Mouse (Mus musculus): ENCODE data around the gene Ctnna3. TPM values are rescaled to one million over a fixed set of nuclear protein-coding genes. Genes with fewer than 3 reads are reported as not detected.

Ctnna3 gene
- total RNA-seq, 1 experiment from 2014 or later = not detected

GRCm38 (mm10) chr10:63457292-63458128 is 27.6 kb downstream of the Ctnna3 start:
- no peak for ATAC-seq (replicated peaks in 1 of 2; ENCODE audit: insufficient read depth in 1 of 2, low FRiP score in 2 of 2, low TSS enrichment in 1 of 2, low read depth in 1 of 2, poor library complexity in 2 of 2, severe bottlenecking in 2 of 2)

GRCm38 (mm10) chr10:63460935-63461334 is 31.0 kb downstream of the Ctnna3 start:
- no peak for ATAC-seq (replicated peaks in 1 of 2; ENCODE audit: insufficient read depth in 1 of 2, low FRiP score in 2 of 2, low TSS enrichment in 1 of 2, low read depth in 1 of 2, poor library complexity in 2 of 2, severe bottlenecking in 2 of 2)

GRCm38 (mm10) chr10:63472473-63472872 is 42.6 kb downstream of the Ctnna3 start:
- ATAC-seq (replicated peaks in 1 of 2; ENCODE audit: insufficient read depth in 1 of 2, low FRiP score in 2 of 2, low TSS enrichment in 1 of 2, low read depth in 1 of 2, poor library complexity in 2 of 2, severe bottlenecking in 2 of 2) = no peak

GRCm38 (mm10) chr10:63476167-63476647 is 46.3 kb downstream of the Ctnna3 start:
- ATAC-seq (replicated peaks in 1 of 2; ENCODE audit: insufficient read depth in 1 of 2, low FRiP score in 2 of 2, low TSS enrichment in 1 of 2, low read depth in 1 of 2, poor library complexity in 2 of 2, severe bottlenecking in 2 of 2) = peak; percentile 71 to 77

DNA sequence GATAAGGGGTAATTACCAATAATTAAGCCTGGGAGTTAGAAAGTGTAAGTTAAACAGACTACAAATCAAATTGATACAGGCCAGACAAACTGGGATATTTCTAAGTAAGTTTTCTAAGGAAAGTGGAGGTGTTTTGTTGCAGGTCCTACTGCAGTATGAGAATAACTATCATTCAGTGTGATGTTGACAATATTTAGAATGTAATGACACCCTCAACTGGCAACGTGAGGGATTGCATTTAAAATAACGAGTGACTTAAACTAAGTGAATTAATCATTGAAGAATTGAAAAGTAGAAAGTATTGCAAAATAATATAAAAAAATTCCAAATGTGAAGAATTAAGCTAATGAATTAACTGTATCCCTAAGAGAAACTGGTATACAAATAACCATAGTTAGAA is 49.0 kb downstream of the Ctnna3 start:
- no peak for ATAC-seq (replicated peaks in 1 of 2; ENCODE audit: insufficient read depth in 1 of 2, low FRiP score in 2 of 2, low TSS enrichment in 1 of 2, low read depth in 1 of 2, poor library complexity in 2 of 2, severe bottlenecking in 2 of 2)

DNA sequence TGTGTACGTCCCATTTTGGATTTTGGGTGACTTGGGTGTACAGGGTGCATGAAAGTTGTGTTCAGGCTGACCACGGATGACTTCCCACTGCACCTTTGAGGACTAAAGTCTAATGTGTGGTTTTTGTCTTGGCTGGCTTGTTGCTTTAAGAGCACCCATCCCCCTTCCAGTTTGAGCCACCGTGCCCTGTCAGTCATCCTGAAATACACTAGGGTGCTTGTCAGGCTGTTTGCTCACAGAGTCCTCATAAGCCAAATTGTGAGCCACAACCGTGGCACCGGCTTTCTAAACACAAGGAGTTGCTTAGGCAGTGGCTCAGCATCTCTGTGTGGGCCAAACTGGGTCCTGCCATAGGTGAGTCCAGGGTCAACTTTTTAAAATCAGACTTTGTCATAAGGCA is 50.2 kb downstream of the Ctnna3 start:
- no peak; a peak in 1 of 4 replicates for ATAC-seq (replicated peaks in 1 of 2; ENCODE audit: insufficient read depth in 1 of 2, low FRiP score in 2 of 2, low TSS enrichment in 1 of 2, low read depth in 1 of 2, poor library complexity in 2 of 2, severe bottlenecking in 2 of 2)

- ATAC-seq (replicated peaks in 1 of 2; ENCODE audit: insufficient read depth in 1 of 2, low FRiP score in 2 of 2, low TSS enrichment in 1 of 2, low read depth in 1 of 2, poor library complexity in 2 of 2, severe bottlenecking in 2 of 2) = no peak
Observed at GRCm38 (mm10) chr10:63488346-63488745, 58.4 kb downstream of the Ctnna3 start.

GRCm38 (mm10) chr10:63523956-63524355 is 94.1 kb downstream of the Ctnna3 start:
- no peak for ATAC-seq (replicated peaks in 1 of 2; ENCODE audit: insufficient read depth in 1 of 2, low FRiP score in 2 of 2, low TSS enrichment in 1 of 2, low read depth in 1 of 2, poor library complexity in 2 of 2, severe bottlenecking in 2 of 2)

GRCm38 (mm10) chr10:63526027-63526426 is 96.1 kb downstream of the Ctnna3 start:
- ATAC-seq (replicated peaks in 1 of 2; ENCODE audit: insufficient read depth in 1 of 2, low FRiP score in 2 of 2, low TSS enrichment in 1 of 2, low read depth in 1 of 2, poor library complexity in 2 of 2, severe bottlenecking in 2 of 2) = no peak

DNA sequence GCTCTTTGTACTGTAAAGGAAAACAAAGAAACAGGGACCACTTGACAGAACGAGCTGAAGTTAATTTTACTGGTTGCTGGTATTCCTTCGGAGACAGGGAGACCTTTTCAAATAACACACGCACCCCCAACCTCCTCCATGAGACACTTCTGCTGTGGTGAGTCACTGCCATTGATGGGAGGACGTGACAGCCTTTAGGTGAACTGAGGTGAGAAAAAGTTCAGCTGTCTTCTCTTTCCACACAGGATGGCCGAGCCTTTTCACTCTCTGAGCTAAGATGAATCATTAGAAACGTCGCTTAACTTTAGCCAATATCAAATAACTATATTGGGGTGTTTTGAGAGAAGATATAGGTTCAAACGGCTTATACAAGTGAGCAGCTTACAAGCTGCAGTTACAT is 102.5 kb downstream of the Ctnna3 start:
- no peak for ATAC-seq (replicated peaks in 1 of 2; ENCODE audit: insufficient read depth in 1 of 2, low FRiP score in 2 of 2, low TSS enrichment in 1 of 2, low read depth in 1 of 2, poor library complexity in 2 of 2, severe bottlenecking in 2 of 2)

- no peak for ATAC-seq (replicated peaks in 1 of 2; ENCODE audit: insufficient read depth in 1 of 2, low FRiP score in 2 of 2, low TSS enrichment in 1 of 2, low read depth in 1 of 2, poor library complexity in 2 of 2, severe bottlenecking in 2 of 2)
Observed at GRCm38 (mm10) chr10:63541754-63542153, 111.9 kb downstream of the Ctnna3 start.

GRCm38 (mm10) chr10:63542493-63542892 is 112.6 kb downstream of the Ctnna3 start:
- no peak for ATAC-seq (replicated peaks in 1 of 2; ENCODE audit: insufficient read depth in 1 of 2, low FRiP score in 2 of 2, low TSS enrichment in 1 of 2, low read depth in 1 of 2, poor library complexity in 2 of 2, severe bottlenecking in 2 of 2)

- ATAC-seq (replicated peaks in 1 of 2; ENCODE audit: insufficient read depth in 1 of 2, low FRiP score in 2 of 2, low TSS enrichment in 1 of 2, low read depth in 1 of 2, poor library complexity in 2 of 2, severe bottlenecking in 2 of 2) = no peak
Observed at GRCm38 (mm10) chr10:63566691-63567090, 136.8 kb downstream of the Ctnna3 start.

DNA sequence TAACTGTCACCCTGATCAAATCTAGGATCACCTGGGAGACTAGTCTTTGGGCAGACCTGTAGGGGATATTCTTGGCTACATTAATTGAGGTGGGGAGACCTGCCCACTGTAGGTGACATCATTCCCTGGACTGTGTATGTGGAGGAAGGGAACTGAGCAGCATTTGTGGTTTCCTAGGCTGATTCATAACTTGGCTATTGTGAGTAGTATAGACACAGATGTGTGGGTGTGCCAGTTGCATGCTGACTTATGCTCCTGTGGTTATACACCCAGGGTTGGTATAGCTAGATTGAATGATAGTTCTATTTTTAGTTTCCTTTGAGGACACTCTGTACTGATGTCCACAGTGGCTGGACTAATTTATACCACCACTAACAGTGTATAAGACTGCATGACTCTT is 141.7 kb downstream of the Ctnna3 start:
- ATAC-seq (replicated peaks in 1 of 2; ENCODE audit: insufficient read depth in 1 of 2, low FRiP score in 2 of 2, low TSS enrichment in 1 of 2, low read depth in 1 of 2, poor library complexity in 2 of 2, severe bottlenecking in 2 of 2) = no peak

- no peak for ATAC-seq (replicated peaks in 1 of 2; ENCODE audit: insufficient read depth in 1 of 2, low FRiP score in 2 of 2, low TSS enrichment in 1 of 2, low read depth in 1 of 2, poor library complexity in 2 of 2, severe bottlenecking in 2 of 2)
Observed at GRCm38 (mm10) chr10:63572866-63573265, 143.0 kb downstream of the Ctnna3 start.

- ATAC-seq (replicated peaks in 1 of 2; ENCODE audit: insufficient read depth in 1 of 2, low FRiP score in 2 of 2, low TSS enrichment in 1 of 2, low read depth in 1 of 2, poor library complexity in 2 of 2, severe bottlenecking in 2 of 2) = 0 out of 4 replicates have a peak, but pooled peaks of 1 of the 2 experiments have one; percentile 7
Observed at GRCm38 (mm10) chr10:63574100-63574609, 144.3 kb downstream of the Ctnna3 start.

DNA sequence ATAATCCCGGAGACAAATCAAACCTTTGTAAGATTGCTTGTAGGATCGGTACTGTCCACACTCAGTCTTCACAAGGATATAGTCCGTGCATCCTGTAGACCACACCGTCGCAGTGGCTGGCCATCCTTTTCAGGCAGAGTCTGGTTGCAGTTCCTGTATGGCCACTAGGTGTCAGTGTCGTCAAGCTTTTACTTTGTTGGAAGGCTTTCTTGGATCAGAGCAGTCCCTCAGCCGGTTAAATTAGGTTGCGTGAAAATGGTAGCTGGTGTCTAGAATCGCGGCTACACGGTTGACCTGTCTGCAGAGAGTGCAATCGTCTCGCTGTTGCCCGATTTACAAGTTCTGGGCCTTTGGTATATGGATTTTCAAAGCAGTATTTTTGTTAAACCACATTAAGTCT is 152.7 kb downstream of the Ctnna3 start:
- peak; percentile 90 to 93 for ATAC-seq (replicated peaks in 1 of 2; ENCODE audit: insufficient read depth in 1 of 2, low FRiP score in 2 of 2, low TSS enrichment in 1 of 2, low read depth in 1 of 2, poor library complexity in 2 of 2, severe bottlenecking in 2 of 2)

DNA sequence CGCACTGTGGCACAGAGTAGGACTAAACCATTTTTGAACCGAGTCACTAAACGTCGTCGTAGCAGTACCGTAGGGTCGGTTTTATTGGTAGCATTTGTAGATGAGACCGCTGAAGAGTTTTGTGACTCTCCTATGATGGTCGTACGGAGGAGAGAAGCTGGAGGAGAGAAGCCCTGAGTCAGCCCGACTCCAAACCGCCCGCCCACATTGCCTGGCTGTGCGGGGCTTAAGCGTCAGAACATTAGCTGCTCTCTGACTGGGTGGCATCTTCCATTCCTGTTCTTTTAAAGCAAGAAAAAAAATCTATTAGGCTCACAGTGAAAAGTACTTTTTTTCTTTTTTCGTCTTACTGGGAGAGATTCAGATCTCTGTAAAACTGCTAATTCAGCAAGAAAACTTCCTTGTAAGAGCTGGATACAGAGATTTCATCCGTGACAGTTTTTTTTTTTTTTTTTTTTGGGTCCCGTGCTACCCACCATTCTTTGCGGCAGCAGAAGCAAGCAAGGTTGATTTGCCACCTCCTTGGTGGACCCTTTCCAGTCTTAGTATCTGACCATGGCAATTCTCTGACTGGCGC is 154.0 kb downstream of the Ctnna3 start:
- no peak for ATAC-seq (replicated peaks in 1 of 2; ENCODE audit: insufficient read depth in 1 of 2, low FRiP score in 2 of 2, low TSS enrichment in 1 of 2, low read depth in 1 of 2, poor library complexity in 2 of 2, severe bottlenecking in 2 of 2)
